Mouse (Mus musculus): ENCODE measurements around the gene Kcp. TPM values are rescaled to one million over a fixed set of nuclear protein-coding genes. Genes with fewer than 3 reads are reported as not detected.

Gene Kcp
- polyA plus RNA-seq, 1 experiment = not detected

GRCm38 (mm10) chr6:29439251-29439650, 68.5 kb downstream of the Kcp start:
- 65% methylated on average over 4 of the region's 4 CpGs for WGBS
- Histone ChIP-seq H3K27ac (ENCODE audit: control insufficient read depth, insufficient read depth, low read depth, low read length, poor library complexity) (no peak overlapping the region), H3K4me3 (replicated peaks; ENCODE audit: control insufficient read depth, low read depth, low read length) (no peak overlapping the region), H3K4me1 (ENCODE audit: control insufficient read depth, insufficient read depth, low read length) (no peaks in the 10 kb centered on the region)
- TF ChIP-seq CTCF (IDR thresholded peaks at IDR 0.05; ENCODE audit: control insufficient read depth, insufficient read depth, low read length) (no peak), POLR2A (IDR thresholded peaks at IDR 0.05; ENCODE audit: borderline replicate concordance, control insufficient read depth, low read depth, low read length) (no peak)

GRCm38 (mm10) chr6:29436461-29436934, 71.3 kb downstream of the Kcp start:
- no peak overlapping the region for H3K27ac ChIP-seq (ENCODE audit: control insufficient read depth, insufficient read depth, low read depth, low read length, poor library complexity)
- 22% methylated on average over 11 of the region's 11 CpGs for WGBS
- no peak overlapping the region for H3K4me3 ChIP-seq (replicated peaks; ENCODE audit: control insufficient read depth, low read depth, low read length)
- TF ChIP-seq CTCF (IDR thresholded peaks at IDR 0.05; ENCODE audit: control insufficient read depth, insufficient read depth, low read length) = no peak
- no peaks in the 10 kb centered on the region for H3K4me1 ChIP-seq (ENCODE audit: control insufficient read depth, insufficient read depth, low read length)

- no peak overlapping the region for H3K27ac ChIP-seq (ENCODE audit: control insufficient read depth, insufficient read depth, low read depth, low read length, poor library complexity)
- 68% methylated on average over 6 of the region's 6 CpGs for WGBS
- no peak for TF ChIP-seq POLR2A (IDR thresholded peaks at IDR 0.05; ENCODE audit: borderline replicate concordance, control insufficient read depth, low read depth, low read length)
- TF ChIP-seq CTCF (IDR thresholded peaks at IDR 0.05; ENCODE audit: control insufficient read depth, insufficient read depth, low read length) = no peak
- no peak overlapping the region for H3K4me3 ChIP-seq (replicated peaks; ENCODE audit: control insufficient read depth, low read depth, low read length)
- no peaks in the 10 kb centered on the region for H3K4me1 ChIP-seq (ENCODE audit: control insufficient read depth, insufficient read depth, low read length)
Measured at GRCm38 (mm10) chr6:29435940-29436451, 71.8 kb downstream of the Kcp start.

- H3K4me1 ChIP-seq (ENCODE audit: control insufficient read depth, insufficient read depth, low read length) = no peaks in the 10 kb centered on the region
- 15% methylated on average over 13 of the region's 13 CpGs for WGBS
- TF ChIP-seq POLR2A (IDR thresholded peaks at IDR 0.05; ENCODE audit: borderline replicate concordance, control insufficient read depth, low read depth, low read length) (no peak), CTCF (IDR thresholded peaks at IDR 0.05; ENCODE audit: control insufficient read depth, insufficient read depth, low read length) (no peak)
- no peak overlapping the region for H3K4me3 ChIP-seq (replicated peaks; ENCODE audit: control insufficient read depth, low read depth, low read length)
- no peak overlapping the region for H3K27ac ChIP-seq (ENCODE audit: control insufficient read depth, insufficient read depth, low read depth, low read length, poor library complexity)
Measured at GRCm38 (mm10) chr6:29434911-29435691, 72.7 kb downstream of the Kcp start.

GRCm38 (mm10) chr6:29433804-29434795, 73.7 kb downstream of the Kcp start:
- Histone ChIP-seq H3K4me3 (replicated peaks; ENCODE audit: control insufficient read depth, low read depth, low read length) (no peak overlapping the region), H3K4me1 (ENCODE audit: control insufficient read depth, insufficient read depth, low read length) (no peaks in the 10 kb centered on the region), H3K27ac (ENCODE audit: control insufficient read depth, insufficient read depth, low read depth, low read length, poor library complexity) (no peak overlapping the region; the same call in 1 of the 2 replicates)
- whole genome bisulfite sequencing = 12% methylated on average over 27 of the region's 27 CpGs
- TF ChIP-seq POLR2A (IDR thresholded peaks at IDR 0.05; ENCODE audit: borderline replicate concordance, control insufficient read depth, low read depth, low read length) (no peak), CTCF (IDR thresholded peaks at IDR 0.05; ENCODE audit: control insufficient read depth, insufficient read depth, low read length) (no peak)

GRCm38 (mm10) chr6:29433038-29433803, 74.5 kb downstream of the Kcp start, which contains the start of gene Flnc:
TSS of gene Flnc (plus strand) at chr6:29433256.
- Histone ChIP-seq H3K27ac (ENCODE audit: control insufficient read depth, insufficient read depth, low read depth, low read length, poor library complexity) (no peak within 1 kb of the TSS; the same call in 1 of the 2 replicates), H3K4me3 (replicated peaks; ENCODE audit: control insufficient read depth, low read depth, low read length) (peak within 1 kb of the TSS; percentile 16), H3K4me1 (ENCODE audit: control insufficient read depth, insufficient read depth, low read length) (no peaks in the 10 kb centered on the region)
- WGBS = 3% methylated on average over 76 of the region's 77 CpGs
- no peak for TF ChIP-seq POLR2A (IDR thresholded peaks at IDR 0.05; ENCODE audit: borderline replicate concordance, control insufficient read depth, low read depth, low read length)
- no peak for TF ChIP-seq CTCF (IDR thresholded peaks at IDR 0.05; ENCODE audit: control insufficient read depth, insufficient read depth, low read length)

GRCm38 (mm10) chr6:29432676-29433037, 75.1 kb downstream of the Kcp start:
- TF ChIP-seq POLR2A (IDR thresholded peaks at IDR 0.05; ENCODE audit: borderline replicate concordance, control insufficient read depth, low read depth, low read length) (no peak), CTCF (IDR thresholded peaks at IDR 0.05; ENCODE audit: control insufficient read depth, insufficient read depth, low read length) (no peak)
- Histone ChIP-seq H3K27ac (ENCODE audit: control insufficient read depth, insufficient read depth, low read depth, low read length, poor library complexity) (no peak overlapping the region), H3K4me1 (ENCODE audit: control insufficient read depth, insufficient read depth, low read length) (no peaks in the 10 kb centered on the region), H3K4me3 (replicated peaks; ENCODE audit: control insufficient read depth, low read depth, low read length) (no peak overlapping the region)
